In genomic region chr12:39048958-39049357, GRCm38 (mm10) we compare ENCODE assay signal across 8 mouse cellular contexts.
DNase-seq lines count a peak whose midpoint lies in the region; ATAC-seq and TF ChIP-seq lines count a peak whose summit lies in the region.
"Had no signal": no experiment of that assay in that cellular context is flagged by ENCODE, and none has a peak within 500 bp of the region (broad histone marks: within the 10 kb centered on the region; RNA-seq: fewer than 3 reads in every experiment).

No protein-coding gene starts in this region.

- no peaks in the 10 kb centered on the region for H3K27me3 ChIP-seq in intestine, postnatal 0 days (replicated peaks; ENCODE audit: control insufficient read depth, insufficient read depth, low read length)
- no peaks in the 10 kb centered on the region for H3K27me3 ChIP-seq in intestine, embryonic 16.5 days (replicated peaks; ENCODE audit: control insufficient read depth, insufficient read depth, low read length)
- H3K27me3 ChIP-seq in CH12.LX (replicated peaks) = no peaks in the 10 kb centered on the region
- H3K27me3 ChIP-seq in Patski = peaks cover 7% of the 10 kb centered on the region
- H3K27me3 ChIP-seq: heart, embryonic 13.5 days had no signal

- H3K27ac ChIP-seq in intestine, postnatal 0 days (ENCODE audit: low read depth, low read length) = no peak overlapping the region
- no peak overlapping the region for H3K27ac ChIP-seq in intestine, embryonic 16.5 days (ENCODE audit: low read length)
- H3K27ac ChIP-seq in CH12.LX (ENCODE audit: insufficient read depth, low read depth) = no peak overlapping the region
- H3K27ac ChIP-seq: heart, embryonic 13.5 days had no signal

- no peaks in the 10 kb centered on the region for H3K36me3 ChIP-seq in intestine, postnatal 0 days (ENCODE audit: control insufficient read depth, insufficient read depth)
- no peaks in the 10 kb centered on the region for H3K36me3 ChIP-seq in intestine, embryonic 16.5 days (ENCODE audit: control insufficient read depth, insufficient read depth, low read length)
- H3K36me3 ChIP-seq in CH12.LX (replicated peaks in 1 of 2; ENCODE audit: control insufficient read depth in 1 of 2, insufficient read depth in 1 of 2, low read length in 1 of 2) = no peaks in the 10 kb centered on the region
- H3K36me3 ChIP-seq: heart, embryonic 13.5 days had no signal

- peak; percentile 39 for DNase-seq in CH12.LX (ENCODE audit: extremely low read depth)
- no peak for DNase-seq in Patski (ENCODE audit: low read depth, low spot score)
- DNase-seq in cerebellum, postnatal 36 days = peak; percentile 59 to 75
- DNase-seq in c-Kit-positive CD71-positive TER-119-positive erythroid progenitor cells, embryonic 14.5 days (ENCODE audit: low spot score) = no peak
- DNase-seq in right cerebral cortex, postnatal 14 days = no peak

- peak; percentile 47 for TF ChIP-seq CTCF in intestine, postnatal 0 days (IDR thresholded peaks at IDR 0.05; ENCODE audit: low read depth)
- peak; percentile 37 to 68; a peak in 3 of 4 replicates for TF ChIP-seq CTCF in CH12.LX (conservative IDR thresholded peaks at IDR 0.05 in 1 of 2, IDR thresholded peaks at IDR 0.05 in 1 of 2; ENCODE audit: low read depth in 2 of 2, low read length in 2 of 2)
- TF ChIP-seq CTCF in Patski (IDR thresholded peaks at IDR 0.05) = peak; percentile 14

- in situ Hi-C loops in CH12.LX (cut with MboI; ENCODE audit: low pct_ligation_motif_present, low pct_unique_long_range_greater_than_20kb, low sequenced_read_pairs) (no loop called here), Patski (cut with MboI; ENCODE audit: low pct_unique_long_range_greater_than_20kb) (no loop called here)

- CTCF ChIA-PET in Patski (lab: Charles Lee) = no interaction called here

- H3K4me3 ChIP-seq in intestine, postnatal 0 days (ENCODE audit: low read depth, low read length) = no peak overlapping the region
- H3K4me3 ChIP-seq in intestine, embryonic 16.5 days (ENCODE audit: low read length) = no peak overlapping the region
- no peak overlapping the region for H3K4me3 ChIP-seq in CH12.LX (replicated peaks in 1 of 3; ENCODE audit: low read depth in 2 of 3, low read length in 2 of 3, poor library complexity in 1 of 3)
- H3K4me3 ChIP-seq: heart, embryonic 13.5 days had no signal

- H3K9ac ChIP-seq in intestine, postnatal 0 days (ENCODE audit: low read depth, low read length) = no peak overlapping the region
- no peak overlapping the region for H3K9ac ChIP-seq in intestine, embryonic 16.5 days (ENCODE audit: low read depth, low read length)
- no peak overlapping the region for H3K9ac ChIP-seq in CH12.LX (ENCODE audit: insufficient read depth, low read depth)
- H3K9ac ChIP-seq: heart, embryonic 13.5 days had no signal

- dilution Hi-C loops in CH12.LX (cut with MboI; ENCODE audit: extremely low pct_ligation_motif_present, extremely low pct_unique_long_range_greater_than_20kb, low sequenced_read_pairs) = no loop called here

- no peaks in the 10 kb centered on the region for H3K4me1 ChIP-seq in intestine, postnatal 0 days (replicated peaks; ENCODE audit: control insufficient read depth, insufficient read depth, low read length)
- no peaks in the 10 kb centered on the region for H3K4me1 ChIP-seq in intestine, embryonic 16.5 days (ENCODE audit: control insufficient read depth, insufficient read depth, low read length)
- no peaks in the 10 kb centered on the region for H3K4me1 ChIP-seq in CH12.LX (ENCODE audit: control insufficient read depth in 1 of 2, insufficient read depth in 2 of 2)
- H3K4me1 ChIP-seq: heart, embryonic 13.5 days had no signal

- peak; percentile 58 for TF ChIP-seq RAD21 in CH12.LX (IDR thresholded peaks at IDR 0.05; ENCODE audit: low read depth, low read length)

- ATAC-seq in intestine, postnatal 0 days = no peak
- no peak for ATAC-seq in intestine, embryonic 16.5 days
- ATAC-seq in Patski = no peak

- H3K79me2 ChIP-seq in CH12.LX (replicated peaks; ENCODE audit: control insufficient read depth, extremely low read depth, insufficient read depth, poor library complexity, severe bottlenecking) = no peaks in the 10 kb centered on the region

- TF ChIP-seq POLR2A in CH12.LX (IDR thresholded peaks at IDR 0.05; ENCODE audit: low read depth, low read length) = no peak

- POLR2A ChIA-PET in Patski (lab: Charles Lee) = no interaction called here

- WGBS in intestine, postnatal 0 days = 83% methylated on average over 1 of the region's 1 CpGs
- WGBS in intestine, embryonic 16.5 days = 89% methylated on average over 1 of the region's 1 CpGs

- no peak overlapping the region for H3K4me2 ChIP-seq in intestine, postnatal 0 days (replicated peaks; ENCODE audit: low read depth)
- no peak overlapping the region for H3K4me2 ChIP-seq in intestine, embryonic 16.5 days (ENCODE audit: low read depth, low read length)
- H3K4me2 ChIP-seq in CH12.LX (ENCODE audit: insufficient read depth, low read depth, poor library complexity, severe bottlenecking) = no peak overlapping the region
- H3K4me2 ChIP-seq: heart, embryonic 13.5 days had no signal

- H3K9me3 ChIP-seq in intestine, postnatal 0 days (ENCODE audit: control insufficient read depth) = no peaks in the 10 kb centered on the region
- H3K9me3 ChIP-seq in intestine, embryonic 16.5 days (ENCODE audit: control insufficient read depth, low read length) = no peaks in the 10 kb centered on the region
- H3K9me3 ChIP-seq in CH12.LX (replicated peaks; ENCODE audit: low read length) = no peaks in the 10 kb centered on the region
- H3K9me3 ChIP-seq: heart, embryonic 13.5 days had no signal

- TF ChIP-seq EP300 in CH12.LX (IDR thresholded peaks at IDR 0.05; ENCODE audit: low read length) = no peak

TF ChIP-seq in CH12.LX, 34 proteins besides CTCF, POLR2A, EP300 and RAD21:
- TF ChIP-seq SMC3 (IDR thresholded peaks at IDR 0.05; ENCODE audit: low read depth, low read length) = peak; percentile 64
- no peak for TF ChIP-seq ETS1 (conservative IDR thresholded peaks at IDR 0.05; ENCODE audit: low read depth, low read length)
- no peak for TF ChIP-seq CHD1 (IDR thresholded peaks at IDR 0.05; ENCODE audit: low read depth, low read length)

Comparison
In these comparisons a context has a peak if more than half of its experiments do, and no peak if none do; other contexts are left out.
1. DNase-seq: peak in CH12.LX (single experiment) and cerebellum, postnatal 36 days (2 of 2); none in Patski (single experiment), c-Kit-positive CD71-positive TER-119-positive erythroid progenitor cells, embryonic 14.5 days (single experiment) and right cerebral cortex, postnatal 14 days (single experiment).
2. Peak in every context shown above with its lines, with median percentiles within 50 percentile points of each other: CTCF ChIP-seq.